ENCODE assay signal across 27 mouse cellular contexts in the genomic region with DNA sequence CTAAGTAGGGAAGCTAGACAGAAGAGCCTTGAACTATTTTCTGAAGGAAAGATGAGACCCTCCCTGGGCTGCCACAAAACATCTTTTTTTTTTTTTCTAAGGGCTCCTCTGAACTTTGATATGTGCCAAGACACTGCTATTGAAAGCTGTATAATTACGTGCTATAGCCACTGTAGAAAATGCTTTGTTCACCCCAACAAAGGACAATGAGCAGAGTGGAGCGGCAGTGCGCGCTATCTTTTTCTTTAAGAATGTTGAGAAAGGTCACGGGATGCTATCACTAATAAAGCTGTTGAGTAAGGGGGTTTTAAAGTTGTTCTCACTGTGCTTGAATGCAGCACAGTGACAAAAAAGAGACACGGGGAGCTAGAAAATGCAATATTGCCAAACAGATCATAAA. TPM values are rescaled to one million over a fixed set of nuclear protein-coding genes. Genes with fewer than 3 reads are reported as not detected.
DNase-seq lines count a peak whose midpoint lies in the region; ATAC-seq and TF ChIP-seq lines count a peak whose summit lies in the region.
"Had no signal": no experiment of that assay in that cellular context is flagged by ENCODE, and none has a peak within 500 bp of the region (broad histone marks: within the 10 kb centered on the region; RNA-seq: fewer than 3 reads in every experiment).

No protein-coding gene starts in this region.

- peak; percentile 50 for DNase-seq in forebrain, embryonic 14.5 days (ENCODE audit: low spot score)
- no peak for DNase-seq in forebrain, embryonic 11.5 days (ENCODE audit: low spot score)
- DNase-seq in hindbrain, embryonic 10.5 days (ENCODE audit: low spot score): no peak
- DNase-seq in midbrain, embryonic 14.5 days: no peak
- DNase-seq in brain, embryonic 14.5 days (ENCODE audit: low read depth): peak; percentile 56
- DNase-seq in lung, postnatal 14 days: no peak
- DNase-seq: adrenal gland, adult 2 months; adrenal gland, postnatal 14 days; cerebellum, adult 11-12 months; cerebellum, adult 8-10 months; cerebellum, postnatal 10 days; cerebellum, postnatal 36 days; embryo, embryonic 11 days; gastrocnemius, postnatal 25 days; heart, adult 18-20 months; heart, postnatal 14 days; heart, postnatal 4 days had no signal

- no peaks in the 10 kb centered on the region for H3K36me3 ChIP-seq in forebrain, embryonic 14.5 days (ENCODE audit: control insufficient read depth, insufficient read depth, low read length)
- H3K36me3 ChIP-seq in forebrain, embryonic 11.5 days (ENCODE audit: control insufficient read depth, insufficient read depth, low read length): no peaks in the 10 kb centered on the region
- peaks cover 32% of the 10 kb centered on the region for H3K36me3 ChIP-seq in hindbrain, embryonic 10.5 days
- 0 out of 2 replicates have a peak, but pooled peaks cover 5% of the 10 kb centered on the region for H3K36me3 ChIP-seq in hindbrain, embryonic 12.5 days
- no peaks in the 10 kb centered on the region for H3K36me3 ChIP-seq in midbrain, embryonic 15.5 days (replicated peaks)
- H3K36me3 ChIP-seq in midbrain, embryonic 14.5 days (ENCODE audit: control insufficient read depth, insufficient read depth, low read length): no peaks in the 10 kb centered on the region
- H3K36me3 ChIP-seq: embryonic facial prominence, embryonic 10.5 days; embryonic facial prominence, embryonic 13.5 days; hindbrain, embryonic 13.5 days; intestine, embryonic 15.5 days had no signal

- no peak overlapping the region for H3K27ac ChIP-seq in forebrain, embryonic 14.5 days (ENCODE audit: low read depth, low read length)
- no peak overlapping the region for H3K27ac ChIP-seq in forebrain, embryonic 11.5 days (ENCODE audit: low read depth, low read length)
- peak overlapping the region; percentile 88 for H3K27ac ChIP-seq in hindbrain, embryonic 10.5 days
- no peak overlapping the region for H3K27ac ChIP-seq in hindbrain, embryonic 12.5 days
- no peak overlapping the region for H3K27ac ChIP-seq in midbrain, embryonic 15.5 days
- H3K27ac ChIP-seq in midbrain, embryonic 14.5 days (replicated peaks; ENCODE audit: low read depth, low read length): no peak overlapping the region
- H3K27ac ChIP-seq: embryonic facial prominence, embryonic 13.5 days; intestine, embryonic 15.5 days had no signal

- no peak overlapping the region for H3K4me2 ChIP-seq in forebrain, embryonic 14.5 days (ENCODE audit: low read length)
- no peak overlapping the region for H3K4me2 ChIP-seq in forebrain, embryonic 11.5 days (ENCODE audit: low read depth, low read length, severe bottlenecking)
- no peak overlapping the region for H3K4me2 ChIP-seq in hindbrain, embryonic 12.5 days (replicated peaks)
- no peak overlapping the region for H3K4me2 ChIP-seq in midbrain, embryonic 15.5 days
- H3K4me2 ChIP-seq in midbrain, embryonic 14.5 days (ENCODE audit: low read length): no peak overlapping the region
- H3K4me2 ChIP-seq: embryonic facial prominence, embryonic 13.5 days; heart, embryonic 11.5 days; hindbrain, embryonic 13.5 days; intestine, embryonic 15.5 days had no signal

- WGBS in forebrain, embryonic 14.5 days: 24% methylated on average over 6 of the region's 6 CpGs
- WGBS in forebrain, embryonic 11.5 days: 35% methylated on average over 6 of the region's 6 CpGs
- WGBS in hindbrain, embryonic 10.5 days: 26% methylated on average over 6 of the region's 6 CpGs
- WGBS in hindbrain, embryonic 12.5 days: 29% methylated on average over 6 of the region's 6 CpGs
- WGBS in midbrain, embryonic 15.5 days: 34% methylated on average over 6 of the region's 6 CpGs
- WGBS in midbrain, embryonic 14.5 days: 16% methylated on average over 6 of the region's 6 CpGs

- TF ChIP-seq CTCF in brain, embryonic 14.5 days (IDR thresholded peaks at IDR 0.05; ENCODE audit: borderline replicate concordance, extremely low read depth, insufficient read depth, insufficient read length): no peak

- no peak overlapping the region for H3K9ac ChIP-seq in forebrain, embryonic 14.5 days (ENCODE audit: low read length)
- H3K9ac ChIP-seq in forebrain, embryonic 11.5 days (ENCODE audit: low read length): no peak overlapping the region
- no peak overlapping the region for H3K9ac ChIP-seq in hindbrain, embryonic 12.5 days
- H3K9ac ChIP-seq in midbrain, embryonic 15.5 days: no peak overlapping the region
- no peak overlapping the region for H3K9ac ChIP-seq in midbrain, embryonic 14.5 days (replicated peaks; ENCODE audit: low read length)
- H3K9ac ChIP-seq: embryonic facial prominence, embryonic 13.5 days; hindbrain, embryonic 13.5 days; intestine, embryonic 15.5 days had no signal

- H3K9me3 ChIP-seq in forebrain, embryonic 14.5 days (replicated peaks; ENCODE audit: control insufficient read depth, low read length): no peaks in the 10 kb centered on the region
- no peaks in the 10 kb centered on the region for H3K9me3 ChIP-seq in forebrain, embryonic 11.5 days (ENCODE audit: control insufficient read depth, low read length)
- no peaks in the 10 kb centered on the region for H3K9me3 ChIP-seq in hindbrain, embryonic 10.5 days
- no peaks in the 10 kb centered on the region for H3K9me3 ChIP-seq in hindbrain, embryonic 12.5 days (replicated peaks)
- no peaks in the 10 kb centered on the region for H3K9me3 ChIP-seq in midbrain, embryonic 15.5 days
- no peaks in the 10 kb centered on the region for H3K9me3 ChIP-seq in midbrain, embryonic 14.5 days (ENCODE audit: control insufficient read depth, low read length)
- H3K9me3 ChIP-seq: embryonic facial prominence, embryonic 10.5 days; embryonic facial prominence, embryonic 13.5 days; hindbrain, embryonic 13.5 days; intestine, embryonic 15.5 days had no signal

- no peak for TF ChIP-seq POLR2A in brain, embryonic 14.5 days (IDR thresholded peaks at IDR 0.05; ENCODE audit: borderline replicate concordance, extremely low read depth, insufficient read depth, insufficient read length, poor library complexity, severe bottlenecking)

- peaks cover 26% of the 10 kb centered on the region for H3K4me1 ChIP-seq in forebrain, embryonic 14.5 days (ENCODE audit: control insufficient read depth, insufficient read depth, low read length)
- H3K4me1 ChIP-seq in forebrain, embryonic 11.5 days (replicated peaks; ENCODE audit: control insufficient read depth, insufficient read depth, low read length): peaks cover 9% of the 10 kb centered on the region; the same call in 1 of the 2 replicates
- H3K4me1 ChIP-seq in hindbrain, embryonic 10.5 days (replicated peaks): peaks cover 63% of the 10 kb centered on the region
- H3K4me1 ChIP-seq in hindbrain, embryonic 12.5 days: peaks cover 52% of the 10 kb centered on the region
- H3K4me1 ChIP-seq in midbrain, embryonic 15.5 days: peaks cover 34% of the 10 kb centered on the region
- peaks cover 26% of the 10 kb centered on the region; the same call in 1 of the 2 replicates for H3K4me1 ChIP-seq in midbrain, embryonic 14.5 days (ENCODE audit: control insufficient read depth, insufficient read depth, low read length)
- H3K4me1 ChIP-seq: embryonic facial prominence, embryonic 13.5 days; intestine, embryonic 15.5 days had no signal

- 0 out of 2 replicates have a peak, but pooled peaks have one; percentile 38 for ATAC-seq in forebrain, embryonic 14.5 days
- no peak for ATAC-seq in forebrain, embryonic 11.5 days (replicated peaks; ENCODE audit: low FRiP score)
- no peak for ATAC-seq in hindbrain, embryonic 12.5 days (ENCODE audit: low FRiP score)
- 0 out of 2 replicates have a peak, but pooled peaks have one; percentile 16 for ATAC-seq in midbrain, embryonic 15.5 days (replicated peaks)
- ATAC-seq in midbrain, embryonic 14.5 days (ENCODE audit: low FRiP score, low TSS enrichment): no peak
- ATAC-seq: CD4-positive, CD25-positive, alpha-beta regulatory T cell, adult 4 months; hindbrain, embryonic 16.5 days; intestine, embryonic 15.5 days had no signal

- H3K4me3 ChIP-seq in forebrain, embryonic 14.5 days (ENCODE audit: low read depth, low read length): no peak overlapping the region
- no peak overlapping the region for H3K4me3 ChIP-seq in forebrain, embryonic 11.5 days (ENCODE audit: low read depth, low read length)
- no peak overlapping the region for H3K4me3 ChIP-seq in hindbrain, embryonic 10.5 days
- H3K4me3 ChIP-seq in hindbrain, embryonic 12.5 days: no peak overlapping the region
- no peak overlapping the region for H3K4me3 ChIP-seq in midbrain, embryonic 15.5 days
- no peak overlapping the region for H3K4me3 ChIP-seq in midbrain, embryonic 14.5 days (replicated peaks; ENCODE audit: low read depth, low read length)
- H3K4me3 ChIP-seq: embryonic facial prominence, embryonic 10.5 days; embryonic facial prominence, embryonic 13.5 days; erythroblast, embryonic 14.5 days; hindbrain, embryonic 13.5 days; intestine, embryonic 15.5 days had no signal

- H3K27me3 ChIP-seq in forebrain, embryonic 14.5 days (replicated peaks; ENCODE audit: control insufficient read depth, insufficient read depth, low read length): no peaks in the 10 kb centered on the region
- 0 out of 2 replicates have a peak, but pooled peaks cover 2% of the 10 kb centered on the region for H3K27me3 ChIP-seq in forebrain, embryonic 11.5 days (ENCODE audit: control insufficient read depth, insufficient read depth, low read length)
- peaks cover 4% of the 10 kb centered on the region; the same call in 1 of the 2 replicates for H3K27me3 ChIP-seq in hindbrain, embryonic 10.5 days (ENCODE audit: insufficient read depth, poor library complexity, severe bottlenecking)
- peaks cover 4% of the 10 kb centered on the region; the same call in 1 of the 2 replicates for H3K27me3 ChIP-seq in hindbrain, embryonic 12.5 days
- no peaks in the 10 kb centered on the region for H3K27me3 ChIP-seq in midbrain, embryonic 15.5 days (replicated peaks)
- H3K27me3 ChIP-seq in midbrain, embryonic 14.5 days (ENCODE audit: control insufficient read depth, insufficient read depth, low read length): no peaks in the 10 kb centered on the region
- H3K27me3 ChIP-seq: embryonic facial prominence, embryonic 13.5 days; intestine, embryonic 15.5 days had no signal

RNA-seq across cellular contexts. Expression of gene Prox1, which starts 30.0 kb away (rescaled TPM):
- 10.2 and 12.8 TPM in 2 replicates for polyA plus RNA-seq in forebrain, embryonic 14.5 days (2014; fragmentation: Nextera tagmentation; extraction: Ambion mirVana)
- 7.6 and 8.5 TPM in 2 replicates for polyA plus RNA-seq in forebrain, embryonic 11.5 days (2014; fragmentation: Nextera tagmentation; extraction: Ambion mirVana)
- 7.5 and 9.4 TPM in 2 replicates for polyA plus RNA-seq in hindbrain, embryonic 10.5 days (2016; fragmentation: Nextera tagmentation; extraction: Ambion mirVana)
- 10.8 and 12.5 TPM in 2 replicates for polyA plus RNA-seq in hindbrain, embryonic 12.5 days (2016; fragmentation: Nextera tagmentation; extraction: Ambion mirVana)
- polyA plus RNA-seq in midbrain, embryonic 15.5 days (2015; fragmentation: Nextera tagmentation; extraction: Ambion mirVana): 11.1 and 14.1 TPM in 2 replicates
- 7.8 and 10.7 TPM in 2 replicates for polyA plus RNA-seq in midbrain, embryonic 14.5 days (2014; fragmentation: Nextera tagmentation; extraction: Ambion mirVana)
- 11.3 and 14.5 TPM in 2 replicates for polyA plus RNA-seq in brain, embryonic 14.5 days (2012; rRNA removed)

Comparison
In these comparisons a context has a peak if more than half of its experiments do, and no peak if none do; other contexts are left out.
1. ATAC-seq: peak in forebrain, embryonic 14.5 days (single experiment) and midbrain, embryonic 15.5 days (single experiment); none in forebrain, embryonic 11.5 days (single experiment), hindbrain, embryonic 12.5 days (single experiment) and midbrain, embryonic 14.5 days (single experiment).
2. DNase-seq: peak in forebrain, embryonic 14.5 days (single experiment) and brain, embryonic 14.5 days (single experiment); none in forebrain, embryonic 11.5 days (single experiment), hindbrain, embryonic 10.5 days (single experiment), midbrain, embryonic 14.5 days (single experiment) and lung, postnatal 14 days (single experiment).